Mouse (Mus musculus) megakaryocyte, embryonic 14.5 days (primary cell): ENCODE measurements around the gene Med8.

Source experiments
- FLI1 ChIP-seq: IDR thresholded peaks from 2 replicates; pipeline ENCODE4 v1.6.1; 2012; ENCODE audit warnings: low read length, inconsistent platforms, mixed read lengths
- GATA1 ChIP-seq: IDR thresholded peaks from 3 replicates; pipeline ENCODE4 v1.6.1; 2012; ENCODE audit warnings: mixed read lengths, low read length, inconsistent platforms, borderline replicate concordance

DNA sequence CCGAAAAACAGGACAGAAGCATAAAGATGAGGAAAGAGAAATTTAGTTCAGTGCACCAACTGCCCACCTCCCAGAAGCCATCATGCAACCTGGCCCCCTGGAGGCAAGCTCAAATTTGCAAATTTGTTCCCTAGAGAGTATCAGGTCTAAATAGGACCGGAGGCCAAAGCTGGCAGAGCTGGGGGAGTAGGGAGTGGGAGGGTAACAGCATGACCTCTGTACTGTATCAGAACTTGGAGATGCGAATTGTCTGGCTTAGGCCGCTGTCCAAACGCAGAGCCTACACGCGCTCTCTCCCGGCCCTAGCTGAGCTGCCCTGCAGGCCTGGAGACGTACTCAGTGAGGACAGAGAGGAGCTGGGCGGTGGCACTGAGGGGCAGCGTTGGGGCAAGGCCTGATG lies 19.0 kb upstream of the Med8 start:
- TF ChIP-seq GATA1 (no peak), FLI1 (no peak)
